Mouse (Mus musculus) T-helper 17 cell (primary cell): ENCODE measurements around the gene Kif7.

Source experiments
- in situ Hi-C, 2 experiments: fragments of 300-600 bp; cut with MboI, MseI; formaldehyde crosslinking; loops; 1 replicate in 1 of 2; 2 replicates in 1 of 2; pipeline ENCODE4 v1.15.1; 2025; ENCODE audit warnings: high pct_unique_total_duplicates in 2 of 2

Kif7 gene

DNA sequence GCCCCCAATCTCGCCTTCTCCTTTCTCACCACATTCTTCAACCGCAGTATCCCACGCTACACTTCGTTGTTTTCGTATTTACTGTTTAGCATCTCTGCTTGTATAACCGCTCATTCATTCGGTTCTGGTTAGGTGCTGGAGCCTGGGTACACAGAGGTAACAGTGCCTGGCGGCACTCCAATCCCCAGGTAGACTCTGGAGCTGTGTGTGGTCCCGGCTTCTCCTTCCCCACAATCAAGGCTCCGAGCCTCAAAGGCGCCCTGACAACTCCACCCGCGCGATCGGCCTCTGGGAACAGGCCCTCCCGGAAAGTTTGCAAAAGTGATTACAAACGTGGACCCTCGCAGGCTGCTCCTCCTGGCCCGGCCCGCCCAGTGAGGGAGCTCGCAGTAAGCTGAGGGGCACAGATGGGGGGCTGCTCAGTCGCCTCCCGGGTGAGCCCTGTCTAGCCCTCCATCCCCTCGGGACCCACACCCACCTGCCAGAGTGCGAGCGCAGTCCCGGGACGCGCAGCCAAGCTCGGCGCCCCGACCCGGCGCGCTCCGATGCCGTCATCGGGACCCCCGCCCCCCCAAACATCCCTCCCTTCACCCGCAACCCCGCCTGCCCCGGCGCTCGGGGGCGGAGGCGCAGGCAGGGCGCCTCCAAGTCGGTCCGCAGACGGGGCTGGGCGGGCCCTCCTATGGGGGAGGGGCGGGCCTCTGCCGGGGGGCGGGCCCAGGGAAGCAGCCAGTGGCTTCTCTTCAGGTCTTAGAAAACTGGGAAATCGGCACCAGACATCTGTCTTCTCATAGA is at the start of gene Kif7:
Gene Kif7, minus strand, starts transcription at position 534 of the 795 bp plus-strand sequence.
- in situ Hi-C loops = no loop called here

DNA sequence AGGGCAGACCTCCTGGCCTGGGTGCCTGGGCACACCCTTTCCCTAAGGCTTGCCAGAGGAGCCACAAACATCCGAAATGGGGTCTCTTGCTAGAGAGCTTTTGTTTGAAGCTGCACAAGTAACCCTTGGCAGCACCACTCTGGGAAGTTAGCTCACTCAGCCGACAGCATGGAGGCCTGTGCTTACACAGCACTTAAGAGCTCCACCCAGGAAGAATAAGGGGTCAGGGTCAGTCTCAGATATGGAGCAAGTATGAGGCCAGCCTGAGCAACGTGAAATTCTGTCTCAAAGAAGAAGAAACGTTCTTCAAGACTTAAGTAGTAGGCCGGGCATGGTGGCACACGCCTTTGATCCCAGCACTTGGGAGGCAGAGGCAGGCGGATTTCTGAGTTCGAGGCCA is 46.6 kb upstream of the Kif7 start:
- in situ Hi-C loops = no loop called here

- in situ Hi-C loops = no loop called here
Observed at GRCm38 (mm10) chr7:79761124-79761876, 45.8 kb upstream of the Kif7 start.

- in situ Hi-C loops = no loop called here
Observed at GRCm38 (mm10) chr7:79759766-79760165, 44.2 kb upstream of the Kif7 start.

- in situ Hi-C loops = no loop called here
Observed at GRCm38 (mm10) chr7:79758176-79758575, 42.7 kb upstream of the Kif7 start.

- in situ Hi-C loops = no loop called here
Observed at GRCm38 (mm10) chr7:79756334-79756733, 40.8 kb upstream of the Kif7 start.

- in situ Hi-C loops = no loop called here
Observed at GRCm38 (mm10) chr7:79749511-79749910, 34.0 kb upstream of the Kif7 start.

DNA sequence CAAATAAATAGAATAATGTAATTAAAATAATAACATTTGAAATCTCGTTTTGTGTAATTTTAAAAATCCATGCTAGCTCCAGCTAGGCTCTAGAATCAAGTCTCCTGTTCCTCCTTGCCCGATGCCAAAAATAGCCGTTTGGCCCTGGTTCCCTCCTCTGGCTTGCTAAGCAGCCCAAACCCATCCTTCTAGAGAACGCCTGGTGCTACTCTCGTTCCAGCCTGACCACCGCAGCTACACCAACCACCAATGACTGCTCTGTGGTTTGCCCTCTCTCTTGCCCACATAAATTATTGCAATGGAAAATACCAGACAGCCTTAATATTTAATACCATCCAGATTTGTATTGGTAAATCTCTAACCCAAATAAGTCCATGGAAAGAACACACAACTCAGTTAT is 32.1 kb upstream of the Kif7 start:
- in situ Hi-C loops = no loop called here

DNA sequence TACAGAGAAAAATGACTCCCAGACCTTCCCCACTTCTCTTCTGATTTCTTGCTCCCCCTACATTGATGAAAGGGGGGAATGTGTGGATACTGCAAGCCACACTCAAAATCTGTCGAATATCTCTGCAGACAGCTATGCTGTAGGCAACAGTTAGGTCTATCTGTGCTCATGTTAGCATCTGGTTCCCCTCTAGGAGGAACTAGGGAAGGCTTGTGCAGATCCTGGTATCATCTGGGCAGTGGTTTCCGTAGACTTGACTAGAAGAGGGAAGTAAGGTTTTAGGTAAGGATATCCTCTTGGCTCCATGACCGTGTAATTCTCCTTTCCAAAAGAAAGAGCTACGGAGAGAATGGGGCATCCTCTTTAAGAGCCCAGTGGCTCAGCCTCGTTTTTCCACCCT is 29.1 kb upstream of the Kif7 start:
- in situ Hi-C loops = no loop called here

- in situ Hi-C loops = no loop called here
Observed at GRCm38 (mm10) chr7:79744051-79744450, 28.5 kb upstream of the Kif7 start.

DNA sequence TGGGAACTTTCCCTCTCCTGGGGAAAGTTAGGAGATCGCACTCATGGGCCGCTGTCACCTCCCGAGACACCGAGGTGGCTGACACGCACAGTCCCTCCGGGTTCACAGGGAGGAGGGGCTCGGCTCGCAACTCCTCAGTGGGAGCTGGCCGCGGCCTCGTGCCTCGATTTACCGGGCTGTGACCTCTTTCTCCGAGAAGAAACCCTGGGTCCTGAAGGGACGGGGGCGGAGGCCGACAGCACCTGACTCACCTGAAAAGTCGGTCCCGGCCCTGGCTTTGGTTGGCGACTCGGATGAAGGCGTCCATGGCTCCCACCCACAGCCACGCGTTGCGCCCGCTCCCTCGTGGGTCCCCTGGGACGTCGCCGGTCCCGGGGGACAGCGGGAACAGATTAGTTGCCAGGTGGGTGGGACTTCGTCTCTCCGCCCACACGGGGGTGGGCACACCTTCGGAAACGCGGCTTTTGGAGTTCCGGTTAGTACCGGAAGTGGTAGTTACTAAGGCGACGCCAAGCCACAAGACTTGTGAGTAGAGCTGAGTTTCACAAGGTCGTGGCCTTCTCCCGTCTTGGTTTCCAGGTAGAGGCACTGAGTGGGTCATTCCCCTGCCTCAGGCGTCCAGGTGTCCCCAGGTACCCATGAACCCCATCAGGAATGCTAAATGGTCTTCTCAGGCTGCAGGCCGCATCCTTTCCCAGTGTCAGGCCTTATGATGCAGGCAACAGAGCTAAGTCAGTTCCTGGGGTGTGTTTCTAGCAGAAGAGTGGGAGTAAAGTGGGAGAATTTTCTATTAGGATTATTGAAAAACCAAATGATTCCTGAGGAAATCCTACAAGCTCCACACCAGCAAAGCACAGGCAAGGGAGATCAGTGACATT is 27.4 kb upstream of the Kif7 start, which contains the start of the genes Pex11a and Wdr93:
Gene Pex11a, minus strand, starts transcription at position 473 of the 878 bp plus-strand sequence.
Gene Wdr93, plus strand, starts transcription at position 505 of the 878 bp plus-strand sequence.
- in situ Hi-C loops = no loop called here

DNA sequence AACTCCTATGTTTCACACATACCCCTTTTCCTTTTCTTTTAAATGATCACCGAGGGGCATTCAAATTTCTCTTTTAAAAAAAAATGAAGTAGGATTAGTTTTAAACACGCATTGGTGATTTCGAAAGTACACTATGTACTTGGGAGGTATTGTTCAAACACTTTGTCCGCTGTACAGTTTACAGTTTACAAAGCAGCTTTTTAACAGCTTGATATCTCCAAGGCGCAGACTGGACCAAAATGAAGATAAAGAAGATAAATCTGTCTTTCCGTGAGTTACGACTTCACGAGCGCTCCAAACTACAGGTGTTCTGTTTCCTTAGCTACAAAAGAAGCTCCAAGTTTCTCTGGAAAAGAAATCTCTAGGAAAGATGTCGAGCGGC is 26.7 kb upstream of the Kif7 start:
- in situ Hi-C loops = no loop called here

- in situ Hi-C loops = no loop called here
Observed at GRCm38 (mm10) chr7:79740279-79740678, 24.8 kb upstream of the Kif7 start.

DNA sequence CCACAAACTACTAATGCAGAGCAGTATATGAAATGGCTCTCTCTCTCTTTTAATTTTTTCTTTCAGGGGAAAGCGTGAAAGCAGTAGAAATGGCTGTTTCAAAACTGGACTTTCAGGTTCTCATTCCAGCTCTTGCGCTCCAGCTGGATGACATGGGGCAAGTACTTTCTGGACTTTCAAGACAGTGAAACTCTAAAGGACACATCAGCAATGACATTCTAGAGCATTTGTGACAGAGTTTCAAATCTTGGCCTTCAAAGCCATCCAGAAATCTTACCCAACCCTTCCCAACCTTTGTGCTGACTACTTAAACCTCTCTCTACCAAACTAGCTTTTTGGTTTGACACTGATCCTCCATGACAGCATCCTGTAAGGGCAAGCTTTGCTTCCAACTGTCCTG is 23.4 kb upstream of the Kif7 start:
- in situ Hi-C loops = no loop called here

DNA sequence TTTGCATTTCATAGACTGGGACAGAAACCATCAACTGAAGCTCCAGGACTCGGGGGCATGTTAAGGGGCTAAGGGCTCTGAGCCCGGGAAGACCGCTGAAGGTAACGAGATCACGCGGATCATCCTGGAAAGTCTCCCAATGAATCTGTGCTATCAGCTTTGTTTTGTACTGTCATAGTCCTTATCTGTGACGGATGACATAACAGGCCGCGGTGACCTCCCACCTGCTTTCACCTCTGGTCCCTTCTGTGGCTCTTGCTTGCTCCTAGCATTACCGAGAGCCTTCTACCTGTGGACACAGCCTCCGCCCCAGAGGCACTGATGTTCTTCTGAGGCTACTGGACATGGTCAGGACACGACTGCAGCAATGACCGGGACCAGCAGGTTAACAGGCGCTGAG is 21.0 kb upstream of the Kif7 start:
- in situ Hi-C loops = no loop called here

DNA sequence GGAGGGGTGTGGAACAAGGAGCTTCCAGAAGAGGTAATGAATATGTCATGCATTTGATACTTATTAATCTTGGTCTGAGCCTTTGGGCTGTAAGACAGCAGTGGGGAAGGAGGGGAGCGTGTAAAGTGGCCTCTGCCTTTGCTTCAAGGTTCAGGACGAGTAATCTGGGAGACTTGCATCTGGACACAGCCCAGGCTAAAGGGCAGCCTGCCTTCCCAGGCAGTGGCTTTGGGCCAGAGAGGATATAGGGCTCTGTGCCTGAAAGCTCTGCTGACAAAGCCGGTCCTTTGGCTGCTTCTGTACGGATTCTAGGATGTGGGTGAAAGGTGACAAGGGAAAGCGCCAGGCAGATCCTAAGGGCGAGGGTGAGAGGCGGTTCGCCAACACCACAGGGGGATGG is 19.0 kb upstream of the Kif7 start:
- in situ Hi-C loops = no loop called here

GRCm38 (mm10) chr7:79732622-79733021 is 17.1 kb upstream of the Kif7 start, which contains the start of gene Plin1:
TSS of gene Plin1 (minus strand) at chr7:79732903.
- in situ Hi-C loops = no loop called here

- in situ Hi-C loops = no loop called here
Observed at GRCm38 (mm10) chr7:79731438-79731837, 15.9 kb upstream of the Kif7 start.

- in situ Hi-C loops = no loop called here
Observed at GRCm38 (mm10) chr7:79729743-79730370, 14.3 kb upstream of the Kif7 start.

DNA sequence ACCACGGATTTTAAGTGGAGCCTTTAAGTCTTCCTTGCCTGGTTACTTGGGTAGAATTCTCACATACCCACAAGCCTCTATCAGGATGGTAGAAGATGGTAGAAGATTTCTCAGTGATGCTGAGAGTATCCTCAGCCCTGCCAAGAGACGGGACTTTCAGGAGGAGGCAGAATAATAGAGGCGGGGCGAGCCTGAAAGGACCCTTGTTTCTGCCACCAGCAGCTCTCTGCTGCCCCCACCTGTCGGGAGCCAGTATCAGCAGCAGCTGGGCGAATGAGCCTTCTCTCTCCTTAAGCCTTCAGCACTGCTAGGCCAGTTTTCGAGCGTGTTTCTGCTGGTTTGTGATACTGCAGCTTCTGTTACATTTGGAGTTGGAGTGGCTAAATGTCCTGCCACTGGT is 13.6 kb upstream of the Kif7 start:
- in situ Hi-C loops = no loop called here

GRCm38 (mm10) chr7:79728219-79728618 is 12.7 kb upstream of the Kif7 start:
- in situ Hi-C loops = no loop called here
